Mouse (Mus musculus) right cerebral cortex, adult 18-20 months (tissue): Measurements from ENCODE around the gene Susd3.

Experiments
- DNase-seq: peaks from one replicate; pipeline ENCODE4 v3.0.0; 2022; ENCODE audit warnings: mixed read lengths

Susd3 gene

GRCm38 (mm10) chr13:49246011-49246410 lies 2.5 kb downstream of the Susd3 start:
- DNase-seq = no peak

GRCm38 (mm10) chr13:49245251-49245650 lies 3.3 kb downstream of the Susd3 start:
- no peak for DNase-seq

- no peak for DNase-seq
Observed at GRCm38 (mm10) chr13:49243492-49243891, 5.0 kb downstream of the Susd3 start.

GRCm38 (mm10) chr13:49242321-49243065 lies 6.0 kb downstream of the Susd3 start:
- DNase-seq = no peak

- DNase-seq = no peak
Observed at GRCm38 (mm10) chr13:49238737-49239136, 9.8 kb downstream of the Susd3 start.

GRCm38 (mm10) chr13:49237617-49238016 lies 10.9 kb downstream of the Susd3 start:
- DNase-seq = no peak

- no peak for DNase-seq
Observed at GRCm38 (mm10) chr13:49234711-49235110, 13.8 kb downstream of the Susd3 start.

- DNase-seq = no peak
Observed at GRCm38 (mm10) chr13:49233792-49234572, 14.5 kb downstream of the Susd3 start.

- DNase-seq = no peak
Observed at GRCm38 (mm10) chr13:49225633-49226032, 22.9 kb downstream of the Susd3 start.

- DNase-seq = no peak
Observed at GRCm38 (mm10) chr13:49225159-49225558, 23.3 kb downstream of the Susd3 start.

GRCm38 (mm10) chr13:49224729-49225128 lies 23.8 kb downstream of the Susd3 start:
- no peak for DNase-seq

GRCm38 (mm10) chr13:49224314-49224713 lies 24.2 kb downstream of the Susd3 start:
- DNase-seq = no peak

GRCm38 (mm10) chr13:49220912-49221311 lies 27.6 kb downstream of the Susd3 start:
- DNase-seq = no peak

GRCm38 (mm10) chr13:49219367-49219766 lies 29.1 kb downstream of the Susd3 start:
- DNase-seq = no peak

- no peak for DNase-seq
Observed at GRCm38 (mm10) chr13:49218651-49219050, 29.9 kb downstream of the Susd3 start.

- DNase-seq = no peak
Observed at GRCm38 (mm10) chr13:49216808-49217561, 31.5 kb downstream of the Susd3 start.

GRCm38 (mm10) chr13:49216220-49216552 lies 32.3 kb downstream of the Susd3 start:
- no peak for DNase-seq

- DNase-seq = peak; percentile 91
Observed at GRCm38 (mm10) chr13:49215504-49216219, 32.8 kb downstream of the Susd3 start, which contains the start of gene Card19. Gene Card19 (minus strand): TSS chr13:49216037.

GRCm38 (mm10) chr13:49215128-49215503 lies 33.4 kb downstream of the Susd3 start:
- no peak for DNase-seq

GRCm38 (mm10) chr13:49214454-49214853 lies 34.1 kb downstream of the Susd3 start:
- DNase-seq = no peak

- DNase-seq = no peak
Observed at GRCm38 (mm10) chr13:49213531-49213932, 35.0 kb downstream of the Susd3 start.

GRCm38 (mm10) chr13:49212711-49213500 lies 35.6 kb downstream of the Susd3 start:
- DNase-seq = no peak
